Mouse (Mus musculus) intestine, embryonic 14.5 days (tissue): ENCODE results near the gene Hebp2. TPM values are rescaled to one million over a fixed set of nuclear protein-coding genes. Genes with fewer than 3 reads are reported as not detected.

Source experiments
- polyA plus RNA-seq: library from polyadenylated mRNA; unstranded; fragments of >200 nt; fragmentation: Nextera tagmentation; extraction: Ambion mirVana; gene quantifications from 2 replicates; pipeline ENCODE4 v1.2.1, GENCODE M21; 2014

Hebp2 gene
- polyA plus RNA-seq, 1 experiment from 2014 or later = 12.3 TPM

Other genes with a start within 250 kb of the Hebp2 start
- gene Nhsl1, start 227.1 kb downstream of the Hebp2 start, polyA plus RNA-seq = 9.7 and 10.6 TPM in 2 replicates
- gene Arfgef3, start 197.9 kb upstream of the Hebp2 start, polyA plus RNA-seq = 3.0 and 3.2 TPM in 2 replicates
- 0.09 and 0.12 TPM in 2 replicates for gene Gm4922, start 240.7 kb upstream of the Hebp2 start, polyA plus RNA-seq